Mouse (Mus musculus) embryonic fibroblast, embryonic 13.5 days (primary cell): ENCODE results near the gene Olfr773. TPM values are rescaled to one million over a fixed set of nuclear protein-coding genes. Genes with fewer than 3 reads are reported as not detected.
"Not testable (repeated sequence)": the region's sequence is repeated elsewhere in the genome, so short reads cannot be mapped to it uniquely, and the experiment has no call there.

Source experiments
- H3K27ac ChIP-seq: 2 replicates; pipeline ENCODE4 v1.5.1; 2012; ENCODE audit warnings: low read length, control low read depth, inconsistent platforms; ENCODE audit not compliant: insufficient read depth
- H3K4me1 ChIP-seq: 2 replicates; pipeline ENCODE4 v1.6.1; 2011; ENCODE audit warnings: low read length; ENCODE audit not compliant: control insufficient read depth, insufficient read depth
- H3K4me3 ChIP-seq: 2 replicates; pipeline ENCODE4 v1.5.1; 2011; ENCODE audit warnings: mild to moderate bottlenecking, control low read depth, low read length; ENCODE audit not compliant: insufficient read depth
- CTCF ChIP-seq: IDR thresholded peaks from 2 replicates; pipeline ENCODE4 v1.5.1; 2011; ENCODE audit warnings: mild to moderate bottlenecking, control low read depth, low read length, moderate library complexity, borderline replicate concordance; ENCODE audit not compliant: insufficient read depth
- POLR2A ChIP-seq: IDR thresholded peaks from 2 replicates; pipeline ENCODE4 v1.6.1; 2011; ENCODE audit warnings: low read depth, mild to moderate bottlenecking, control low read depth, low read length, moderate library complexity
- polyA plus RNA-seq: library from polyadenylated mRNA; stranded (reverse); fragments of >200 nt; gene quantifications from 2 replicates; pipeline ENCODE4 v1.2.4, GENCODE M21; 2011; ENCODE audit warnings: low read depth; ENCODE audit not compliant: missing spikeins, insufficient read length

Olfr773 gene
- not detected in 2 replicates for polyA plus RNA-seq

DNA sequence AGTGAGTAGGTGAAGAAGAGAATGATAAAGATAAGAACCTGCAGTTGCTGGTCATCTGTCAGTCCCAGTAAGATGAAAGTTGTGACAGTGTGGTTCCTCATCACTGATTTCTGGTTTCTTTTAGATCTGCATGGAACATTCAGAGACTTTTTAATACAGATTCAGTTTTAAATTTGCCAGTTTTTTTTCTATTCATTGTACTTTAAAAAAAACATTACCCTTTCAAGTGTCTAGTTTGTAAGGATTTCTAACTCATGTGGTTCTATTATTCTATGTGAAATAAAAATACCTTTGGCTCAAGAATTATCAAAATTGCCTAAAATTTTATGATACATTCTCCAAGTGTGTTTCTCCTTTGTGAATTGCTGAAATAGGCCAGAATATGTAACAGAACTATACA lies at the start of gene Olfr773:
Gene Olfr773 (minus strand): TSS at position 101 of the 400 bp plus-strand sequence.
- not testable (repeated sequence) for H3K4me3 ChIP-seq, H3K27ac ChIP-seq, H3K4me1 ChIP-seq

DNA sequence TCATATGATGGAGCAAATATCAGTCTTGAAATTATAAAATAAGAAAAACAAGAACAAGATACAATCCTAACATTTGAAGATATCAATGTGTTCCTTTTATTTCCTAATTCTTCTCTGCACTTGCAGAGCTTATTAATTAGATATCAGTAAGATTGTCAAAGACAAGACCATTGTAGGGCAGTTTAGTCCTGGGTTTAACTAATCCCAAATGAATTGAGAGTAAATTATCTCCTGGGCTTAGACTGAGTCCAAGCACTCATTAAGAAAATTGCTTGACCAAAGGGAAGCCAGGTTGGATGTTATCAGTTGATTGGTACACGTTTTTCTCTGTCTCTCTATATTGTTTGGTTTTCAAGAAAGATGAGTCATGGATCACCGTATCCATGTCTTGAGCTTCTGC lies 48.7 kb upstream of the Olfr773 start, which contains the start of gene Olfr774:
Gene Olfr774 (plus strand): TSS at position 301 of the 400 bp plus-strand sequence.
- Histone ChIP-seq H3K4me1 (no peaks in the 10 kb centered on the region), H3K27ac (no peak within 1 kb of the TSS), H3K4me3 (no peak within 1 kb of the TSS)
- TF ChIP-seq CTCF (no peak), POLR2A (no peak)

DNA sequence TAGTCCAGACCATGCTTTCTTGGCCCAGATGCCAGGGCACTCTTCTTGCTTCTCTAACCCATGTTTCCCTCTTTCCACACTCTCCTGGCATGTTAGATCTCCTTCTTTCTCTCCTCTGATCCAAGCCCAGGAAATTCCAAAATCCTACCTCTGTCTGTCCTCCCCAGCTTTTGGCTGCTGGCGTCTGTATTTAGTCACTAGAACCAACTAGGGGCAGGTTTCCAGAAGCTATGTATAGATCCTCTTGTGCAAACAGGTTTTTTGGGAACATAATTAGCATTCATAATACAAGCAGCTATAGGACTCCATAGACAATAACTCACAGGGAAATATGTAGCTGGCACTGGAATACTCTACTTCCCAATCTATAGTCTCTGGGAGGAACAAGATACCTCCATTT lies 43.5 kb upstream of the Olfr773 start:
- no peak overlapping the region for H3K27ac ChIP-seq
- TF ChIP-seq CTCF (no peak), POLR2A (no peak)
- H3K4me3 ChIP-seq = no peak overlapping the region
- no peaks in the 10 kb centered on the region for H3K4me1 ChIP-seq

DNA sequence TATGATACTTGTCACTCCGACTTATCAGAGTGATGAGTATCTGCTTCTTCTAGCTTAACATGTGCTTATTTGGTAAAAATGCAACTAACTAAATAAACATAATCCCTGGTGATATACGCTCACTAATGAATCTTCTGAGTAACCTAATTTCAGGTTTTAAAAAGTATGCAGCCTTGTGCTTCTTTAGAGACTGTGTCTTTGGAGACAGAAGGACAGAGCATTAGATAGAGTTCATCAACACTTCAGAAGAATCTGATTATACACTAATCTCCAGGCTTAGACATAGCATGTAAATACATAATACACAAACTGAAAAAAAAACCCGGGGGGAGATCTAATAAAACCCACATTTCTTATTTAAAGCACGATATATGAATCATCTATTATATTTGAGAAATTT lies 9.4 kb downstream of the Olfr773 start, which contains the start of gene Olfr772:
Gene Olfr772 (minus strand): TSS at position 101 of the 400 bp plus-strand sequence.
- not testable (repeated sequence) for H3K4me3 ChIP-seq, H3K4me1 ChIP-seq, H3K27ac ChIP-seq

DNA sequence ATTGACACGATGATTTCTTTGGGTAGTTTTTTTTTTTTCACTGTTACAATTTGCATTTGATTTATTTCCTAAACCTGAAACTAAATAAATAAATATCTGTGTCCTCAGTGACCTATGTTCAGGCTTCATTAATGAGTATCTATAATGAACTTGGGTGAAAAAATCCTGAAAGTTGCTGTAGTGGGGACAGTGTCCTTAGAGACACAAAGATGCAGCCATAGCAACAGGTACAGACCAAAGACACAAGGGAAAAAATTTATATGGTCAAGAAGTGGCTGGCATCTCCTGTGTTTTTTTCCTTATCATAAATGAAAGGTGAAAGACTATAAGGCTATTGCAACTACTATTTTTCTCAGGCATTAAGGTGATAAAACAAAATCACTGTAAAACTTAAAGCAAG lies 22.6 kb downstream of the Olfr773 start, which contains the start of gene Olfr771:
Gene Olfr771 (minus strand): TSS at position 101 of the 400 bp plus-strand sequence.
- Histone ChIP-seq H3K4me1 (no peaks in the 10 kb centered on the region), H3K4me3 (no peak within 1 kb of the TSS), H3K27ac (no peak within 1 kb of the TSS)
- no peak for TF ChIP-seq POLR2A

DNA sequence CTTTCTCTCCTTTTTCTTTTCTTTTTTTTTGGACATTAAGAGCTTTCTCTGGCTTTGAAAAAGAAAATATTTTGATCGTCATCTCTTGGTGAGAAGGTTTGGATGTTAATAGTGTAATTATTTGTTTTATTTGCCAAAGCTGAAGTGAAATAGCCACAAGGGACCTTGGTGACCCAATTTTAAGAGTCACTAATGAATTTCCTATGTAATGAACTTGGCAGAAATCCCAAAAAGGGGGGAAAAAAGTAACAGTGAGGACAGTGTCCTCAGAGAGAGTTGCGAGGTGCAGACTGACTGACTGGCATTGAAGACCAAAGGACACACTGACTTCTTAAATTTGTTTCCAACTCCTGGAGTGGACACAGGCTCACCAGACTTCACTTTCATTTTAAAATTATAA lies 48.3 kb downstream of the Olfr773 start, which contains the start of gene Olfr770:
Gene Olfr770 (minus strand): TSS at position 101 of the 400 bp plus-strand sequence.
- no peak within 1 kb of the TSS for H3K4me3 ChIP-seq
- no peaks in the 10 kb centered on the region for H3K4me1 ChIP-seq
- H3K27ac ChIP-seq = no peak within 1 kb of the TSS
- TF ChIP-seq CTCF = no peak
- TF ChIP-seq POLR2A = no peak

Other genes with a start within 250 kb of the Olfr773 start
- not detected in 2 replicates for gene Mettl7b, start 226.4 kb downstream of the Olfr773 start, polyA plus RNA-seq
- not detected in 2 replicates for gene Olfr9, start 198.0 kb downstream of the Olfr773 start, polyA plus RNA-seq
- not detected in 2 replicates for gene Olfr763, start 176.6 kb downstream of the Olfr773 start, polyA plus RNA-seq
- gene Olfr764-ps1, start 147.5 kb downstream of the Olfr773 start, polyA plus RNA-seq = not detected in 2 replicates
- gene Olfr765, start 137.4 kb downstream of the Olfr773 start, polyA plus RNA-seq = not detected in 2 replicates
- gene Olfr766-ps1, start 118.4 kb downstream of the Olfr773 start, polyA plus RNA-seq = not detected in 2 replicates
- not detected in 2 replicates for gene Olfr767, start 104.5 kb downstream of the Olfr773 start, polyA plus RNA-seq
- gene Olfr768, start 88.0 kb downstream of the Olfr773 start, polyA plus RNA-seq = not detected in 2 replicates
- gene Olfr769, start 69.6 kb downstream of the Olfr773 start, polyA plus RNA-seq = not detected in 2 replicates
- gene Olfr770, start 48.4 kb downstream of the Olfr773 start, polyA plus RNA-seq = not detected in 2 replicates
- gene Olfr771, start 22.7 kb downstream of the Olfr773 start, polyA plus RNA-seq = not detected in 2 replicates
- gene Olfr772, start 9.5 kb downstream of the Olfr773 start, polyA plus RNA-seq = not detected in 2 replicates
- not detected in 2 replicates for gene Olfr774, start 48.8 kb upstream of the Olfr773 start, polyA plus RNA-seq
- gene Olfr775, start 61.0 kb upstream of the Olfr773 start, polyA plus RNA-seq = not detected in 2 replicates
- not detected in 2 replicates for gene Olfr776, start 71.7 kb upstream of the Olfr773 start, polyA plus RNA-seq
- not detected in 2 replicates for gene Olfr777, start 84.1 kb upstream of the Olfr773 start, polyA plus RNA-seq
- not detected in 2 replicates for gene Olfr780, start 130.7 kb upstream of the Olfr773 start, polyA plus RNA-seq
- gene Olfr781, start 141.4 kb upstream of the Olfr773 start, polyA plus RNA-seq = not detected in 2 replicates
- gene Olfr782, start 161.4 kb upstream of the Olfr773 start, polyA plus RNA-seq = not detected in 2 replicates
- gene Olfr784, start 196.7 kb upstream of the Olfr773 start, polyA plus RNA-seq = not detected in 2 replicates
- gene Olfr785, start 218.0 kb upstream of the Olfr773 start, polyA plus RNA-seq = not detected in 2 replicates
- not detected in 2 replicates for gene Olfr786, start 239.9 kb upstream of the Olfr773 start, polyA plus RNA-seq